Mouse (Mus musculus): ENCODE data around the gene Rab11fip3. TPM values are rescaled to one million over a fixed set of nuclear protein-coding genes. Genes with fewer than 3 reads are reported as not detected.

Rab11fip3 gene
- polyA plus RNA-seq, 1 experiment, result 26.2 TPM

GRCm38 (mm10) chr17:26007646-26008045 is 61.7 kb downstream of the Rab11fip3 start:
- no peak overlapping the region for H3K27ac ChIP-seq (ENCODE audit: control insufficient read depth, insufficient read depth, low read length)
- no peaks in the 10 kb centered on the region for H3K36me3 ChIP-seq (ENCODE audit: control insufficient read depth, insufficient read depth, low read length)
- 0 out of 2 replicates have a peak, but pooled peaks cover 4% of the 10 kb centered on the region for H3K4me1 ChIP-seq (replicated peaks; ENCODE audit: control insufficient read depth, insufficient read depth, low read length)
- no peaks in the 10 kb centered on the region for H3K27me3 ChIP-seq (ENCODE audit: control insufficient read depth, insufficient read depth, low read length)
- H3K4me3 ChIP-seq (ENCODE audit: control insufficient read depth, insufficient read depth, low read length), result no peak overlapping the region
- WGBS, result 49% methylated on average over 2 of the region's 2 CpGs
- no peak for DNase-seq
- no peak for TF ChIP-seq POLR2A (IDR thresholded peaks at IDR 0.05; ENCODE audit: control insufficient read depth, extremely low read depth, insufficient read depth, low read length, poor library complexity)
- no peak for TF ChIP-seq CTCF (IDR thresholded peaks at IDR 0.05; ENCODE audit: borderline replicate concordance, control insufficient read depth, extremely low read depth, insufficient read depth, low read length, poor library complexity)

DNA sequence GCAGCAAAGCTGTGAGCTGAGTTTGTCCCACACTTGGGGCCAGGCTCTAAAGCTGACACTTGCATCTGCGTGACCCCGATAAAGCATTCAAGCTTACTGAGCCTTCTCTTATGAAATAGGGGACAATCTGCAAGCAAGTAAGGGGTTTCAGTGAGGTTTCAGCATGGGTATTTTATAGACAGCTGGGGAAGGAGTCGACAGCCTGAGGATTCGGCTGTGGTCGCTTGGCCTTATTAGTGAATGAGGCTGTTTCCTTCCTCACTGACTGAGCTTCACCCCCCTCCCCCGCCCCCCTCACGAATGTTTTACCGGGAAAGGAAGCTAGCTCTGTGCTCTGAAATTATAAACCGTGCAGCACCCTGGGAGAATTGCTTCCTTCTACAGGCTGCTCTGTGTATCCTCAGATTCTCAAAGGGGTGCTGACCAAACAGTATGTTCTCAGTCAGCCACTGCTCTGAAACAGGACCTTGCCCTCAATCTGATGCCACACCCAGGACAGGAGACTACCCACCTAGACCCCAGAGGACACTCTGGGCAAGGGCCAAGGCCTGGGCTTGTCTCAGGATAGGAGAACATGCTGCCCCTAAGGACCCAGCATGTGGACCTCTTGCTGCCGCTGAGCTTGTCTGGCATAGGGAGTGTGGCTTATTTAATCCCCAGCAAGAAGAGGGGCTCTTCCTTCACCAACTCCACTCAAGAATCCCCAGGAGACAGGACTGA is 63.5 kb downstream of the Rab11fip3 start:
- 24% methylated on average over 10 of the region's 10 CpGs for WGBS
- Histone ChIP-seq H3K27me3 (ENCODE audit: control insufficient read depth, insufficient read depth, low read length) (no peaks in the 10 kb centered on the region), H3K27ac (ENCODE audit: control insufficient read depth, insufficient read depth, low read length) (no peak overlapping the region), H3K4me3 (ENCODE audit: control insufficient read depth, insufficient read depth, low read length) (no peak overlapping the region), H3K36me3 (ENCODE audit: control insufficient read depth, insufficient read depth, low read length) (no peaks in the 10 kb centered on the region), H3K4me1 (replicated peaks; ENCODE audit: control insufficient read depth, insufficient read depth, low read length) (no peaks in the 10 kb centered on the region)
- no peak for TF ChIP-seq CTCF (IDR thresholded peaks at IDR 0.05; ENCODE audit: borderline replicate concordance, control insufficient read depth, extremely low read depth, insufficient read depth, low read length, poor library complexity)
- no peak for TF ChIP-seq POLR2A (IDR thresholded peaks at IDR 0.05; ENCODE audit: control insufficient read depth, extremely low read depth, insufficient read depth, low read length, poor library complexity)
- DNase-seq, result no peak

GRCm38 (mm10) chr17:26004711-26005110 is 64.6 kb downstream of the Rab11fip3 start:
- TF ChIP-seq POLR2A (IDR thresholded peaks at IDR 0.05; ENCODE audit: control insufficient read depth, extremely low read depth, insufficient read depth, low read length, poor library complexity), result no peak
- Histone ChIP-seq H3K4me1 (replicated peaks; ENCODE audit: control insufficient read depth, insufficient read depth, low read length) (no peaks in the 10 kb centered on the region), H3K27ac (ENCODE audit: control insufficient read depth, insufficient read depth, low read length) (no peak overlapping the region), H3K27me3 (ENCODE audit: control insufficient read depth, insufficient read depth, low read length) (no peaks in the 10 kb centered on the region), H3K4me3 (ENCODE audit: control insufficient read depth, insufficient read depth, low read length) (no peak overlapping the region), H3K36me3 (ENCODE audit: control insufficient read depth, insufficient read depth, low read length) (no peaks in the 10 kb centered on the region)
- DNase-seq, result no peak
- 97% methylated on average over 15 of the region's 15 CpGs for WGBS

DNA sequence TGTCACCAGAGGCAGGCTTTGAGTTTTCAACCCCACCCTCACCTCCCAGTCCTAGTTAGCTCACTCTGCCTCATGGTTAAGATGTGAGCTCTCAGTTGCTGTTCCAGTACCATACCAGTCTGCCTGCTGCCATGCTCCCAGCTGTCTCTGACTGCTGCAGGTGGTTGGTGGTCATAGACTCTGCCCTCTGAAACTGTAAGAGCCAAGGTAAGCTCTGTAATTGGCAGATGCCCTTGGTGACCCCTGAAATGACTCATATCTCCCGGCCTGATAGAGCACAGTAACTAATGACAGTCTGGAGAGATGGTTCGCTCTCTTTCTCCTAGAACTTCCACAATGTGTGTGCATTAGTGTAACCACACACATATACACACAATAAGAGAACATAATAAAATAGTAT is 65.5 kb downstream of the Rab11fip3 start:
- 100% methylated on average over 2 of the region's 2 CpGs for WGBS
- Histone ChIP-seq H3K4me3 (ENCODE audit: control insufficient read depth, insufficient read depth, low read length) (no peak overlapping the region), H3K27me3 (ENCODE audit: control insufficient read depth, insufficient read depth, low read length) (no peaks in the 10 kb centered on the region), H3K27ac (ENCODE audit: control insufficient read depth, insufficient read depth, low read length) (no peak overlapping the region), H3K4me1 (replicated peaks; ENCODE audit: control insufficient read depth, insufficient read depth, low read length) (no peaks in the 10 kb centered on the region), H3K36me3 (ENCODE audit: control insufficient read depth, insufficient read depth, low read length) (no peaks in the 10 kb centered on the region)
- TF ChIP-seq POLR2A (IDR thresholded peaks at IDR 0.05; ENCODE audit: control insufficient read depth, extremely low read depth, insufficient read depth, low read length, poor library complexity) (no peak), CTCF (IDR thresholded peaks at IDR 0.05; ENCODE audit: borderline replicate concordance, control insufficient read depth, extremely low read depth, insufficient read depth, low read length, poor library complexity) (no peak)
- no peak for DNase-seq

- H3K27me3 ChIP-seq (ENCODE audit: control insufficient read depth, insufficient read depth, low read length), result no peaks in the 10 kb centered on the region
- no peaks in the 10 kb centered on the region for H3K4me1 ChIP-seq (replicated peaks; ENCODE audit: control insufficient read depth, insufficient read depth, low read length)
- no peak for DNase-seq
- no peak overlapping the region for H3K27ac ChIP-seq (ENCODE audit: control insufficient read depth, insufficient read depth, low read length)
- no peaks in the 10 kb centered on the region for H3K36me3 ChIP-seq (ENCODE audit: control insufficient read depth, insufficient read depth, low read length)
- H3K4me3 ChIP-seq (ENCODE audit: control insufficient read depth, insufficient read depth, low read length), result no peak overlapping the region
- 97% methylated on average over 11 of the region's 11 CpGs for WGBS
- TF ChIP-seq CTCF (IDR thresholded peaks at IDR 0.05; ENCODE audit: borderline replicate concordance, control insufficient read depth, extremely low read depth, insufficient read depth, low read length, poor library complexity) (no peak), POLR2A (IDR thresholded peaks at IDR 0.05; ENCODE audit: control insufficient read depth, extremely low read depth, insufficient read depth, low read length, poor library complexity) (no peak)
Measured at GRCm38 (mm10) chr17:25998425-25998824, 70.9 kb downstream of the Rab11fip3 start.

- no peaks in the 10 kb centered on the region for H3K4me1 ChIP-seq (replicated peaks; ENCODE audit: control insufficient read depth, insufficient read depth, low read length)
- no peak for DNase-seq
- H3K27ac ChIP-seq (ENCODE audit: control insufficient read depth, insufficient read depth, low read length), result no peak overlapping the region
- TF ChIP-seq POLR2A (IDR thresholded peaks at IDR 0.05; ENCODE audit: control insufficient read depth, extremely low read depth, insufficient read depth, low read length, poor library complexity) (no peak), CTCF (IDR thresholded peaks at IDR 0.05; ENCODE audit: borderline replicate concordance, control insufficient read depth, extremely low read depth, insufficient read depth, low read length, poor library complexity) (no peak)
- WGBS, result 91% methylated on average over 3 of the region's 3 CpGs
- no peak overlapping the region for H3K4me3 ChIP-seq (ENCODE audit: control insufficient read depth, insufficient read depth, low read length)
- no peaks in the 10 kb centered on the region for H3K36me3 ChIP-seq (ENCODE audit: control insufficient read depth, insufficient read depth, low read length)
- no peaks in the 10 kb centered on the region for H3K27me3 ChIP-seq (ENCODE audit: control insufficient read depth, insufficient read depth, low read length)
Measured at GRCm38 (mm10) chr17:25993489-25993888, 75.9 kb downstream of the Rab11fip3 start.

GRCm38 (mm10) chr17:25992274-25992673 is 77.1 kb downstream of the Rab11fip3 start:
- Histone ChIP-seq H3K27ac (ENCODE audit: control insufficient read depth, insufficient read depth, low read length) (no peak overlapping the region), H3K36me3 (ENCODE audit: control insufficient read depth, insufficient read depth, low read length) (no peaks in the 10 kb centered on the region)
- 95% methylated on average over 4 of the region's 4 CpGs for WGBS

More at GRCm38 (mm10) chr17:25992274-25992673, 77.1 kb downstream of the Rab11fip3 start:
- DNase-seq, result no peak
- H3K4me3 ChIP-seq (ENCODE audit: control insufficient read depth, insufficient read depth, low read length), result no peak overlapping the region
- H3K27me3 ChIP-seq (ENCODE audit: control insufficient read depth, insufficient read depth, low read length), result no peaks in the 10 kb centered on the region
- TF ChIP-seq POLR2A (IDR thresholded peaks at IDR 0.05; ENCODE audit: control insufficient read depth, extremely low read depth, insufficient read depth, low read length, poor library complexity) (no peak), CTCF (IDR thresholded peaks at IDR 0.05; ENCODE audit: borderline replicate concordance, control insufficient read depth, extremely low read depth, insufficient read depth, low read length, poor library complexity) (no peak)
- H3K4me1 ChIP-seq (replicated peaks; ENCODE audit: control insufficient read depth, insufficient read depth, low read length), result no peaks in the 10 kb centered on the region
